Mouse (Mus musculus): ENCODE results near the gene Aifm2. TPM values are rescaled to one million over a fixed set of nuclear protein-coding genes. Genes with fewer than 3 reads are reported as not detected.
A peak's percentile ranks its signal among the peaks of the same experiment; 100 is the strongest.

Gene Aifm2
- polyA plus RNA-seq, 1 experiment = 12.0 TPM

- Histone ChIP-seq H3K27me3 (ENCODE audit: control insufficient read depth, insufficient read depth, low read length) (no peaks in the 10 kb centered on the region), H3K4me1 (ENCODE audit: control insufficient read depth, insufficient read depth, low read length) (no peaks in the 10 kb centered on the region), H3K4me3 (replicated peaks; ENCODE audit: insufficient read depth, low read depth, low read length) (no peak overlapping the region), H3K27ac (ENCODE audit: insufficient read depth, low read length) (no peak overlapping the region)
- DNase-seq = no peak
- TF ChIP-seq POLR2A (IDR thresholded peaks at IDR 0.05; ENCODE audit: borderline replicate concordance, insufficient read depth, low read length) (no peak), CTCF (IDR thresholded peaks at IDR 0.05; ENCODE audit: borderline replicate concordance, insufficient read depth, low read depth, low read length) (no peak)
- 17% methylated on average over 4 of the region's 4 CpGs for WGBS
These were observed 10.4 kb upstream of the Aifm2 start for GRCm38 (mm10) chr10:61704663-61705062.

- no peak overlapping the region for H3K27ac ChIP-seq (ENCODE audit: insufficient read depth, low read length)
- TF ChIP-seq CTCF (IDR thresholded peaks at IDR 0.05; ENCODE audit: borderline replicate concordance, insufficient read depth, low read depth, low read length) (no peak), POLR2A (IDR thresholded peaks at IDR 0.05; ENCODE audit: borderline replicate concordance, insufficient read depth, low read length) (no peak)
- 63% methylated on average over 6 of the region's 6 CpGs for WGBS
These were observed 8.4 kb upstream of the Aifm2 start for GRCm38 (mm10) chr10:61706412-61707375.

GRCm38 (mm10) chr10:61713601-61714000 lies 1.5 kb upstream of the Aifm2 start:
- TF ChIP-seq POLR2A (IDR thresholded peaks at IDR 0.05; ENCODE audit: borderline replicate concordance, insufficient read depth, low read length) = no peak
- no peak for TF ChIP-seq CTCF (IDR thresholded peaks at IDR 0.05; ENCODE audit: borderline replicate concordance, insufficient read depth, low read depth, low read length)
- peaks cover 3% of the 10 kb centered on the region; the same call in 1 of the 2 replicates for H3K4me1 ChIP-seq (ENCODE audit: control insufficient read depth, insufficient read depth, low read length)

More at GRCm38 (mm10) chr10:61706412-61707375, 8.4 kb upstream of the Aifm2 start:
- Histone ChIP-seq H3K4me3 (replicated peaks; ENCODE audit: insufficient read depth, low read depth, low read length) (no peak overlapping the region), H3K4me1 (ENCODE audit: control insufficient read depth, insufficient read depth, low read length) (no peaks in the 10 kb centered on the region), H3K27me3 (ENCODE audit: control insufficient read depth, insufficient read depth, low read length) (no peaks in the 10 kb centered on the region)
- DNase-seq = no peak

GRCm38 (mm10) chr10:61714146-61714545 lies 917 bp upstream of the Aifm2 start:
- TF ChIP-seq POLR2A (IDR thresholded peaks at IDR 0.05; ENCODE audit: borderline replicate concordance, insufficient read depth, low read length) = no peak
- no peak for TF ChIP-seq CTCF (IDR thresholded peaks at IDR 0.05; ENCODE audit: borderline replicate concordance, insufficient read depth, low read depth, low read length)
- no peak for DNase-seq
- H3K27ac ChIP-seq (ENCODE audit: insufficient read depth, low read length) = no peak overlapping the region
- H3K4me1 ChIP-seq (ENCODE audit: control insufficient read depth, insufficient read depth, low read length) = peaks cover 3% of the 10 kb centered on the region; the same call in 1 of the 2 replicates
- no peak overlapping the region for H3K4me3 ChIP-seq (replicated peaks; ENCODE audit: insufficient read depth, low read depth, low read length)
- no peaks in the 10 kb centered on the region for H3K27me3 ChIP-seq (ENCODE audit: control insufficient read depth, insufficient read depth, low read length)
- WGBS = 71% methylated on average over 4 of the region's 4 CpGs

More at GRCm38 (mm10) chr10:61713601-61714000, 1.5 kb upstream of the Aifm2 start:
- Histone ChIP-seq H3K27me3 (ENCODE audit: control insufficient read depth, insufficient read depth, low read length) (no peaks in the 10 kb centered on the region), H3K27ac (ENCODE audit: insufficient read depth, low read length) (no peak overlapping the region), H3K4me3 (replicated peaks; ENCODE audit: insufficient read depth, low read depth, low read length) (no peak overlapping the region)
- DNase-seq = no peak
- 87% methylated on average over 3 of the region's 3 CpGs for WGBS

- Histone ChIP-seq H3K4me1 (ENCODE audit: control insufficient read depth, insufficient read depth, low read length) (peaks cover 3% of the 10 kb centered on the region; the same call in 1 of the 2 replicates), H3K4me3 (replicated peaks; ENCODE audit: insufficient read depth, low read depth, low read length) (peak overlapping the region; percentile 75), H3K27me3 (ENCODE audit: control insufficient read depth, insufficient read depth, low read length) (no peaks in the 10 kb centered on the region), H3K27ac (ENCODE audit: insufficient read depth, low read length) (no peak overlapping the region)
- no peak for DNase-seq
- WGBS = 7% methylated on average over 11 of the region's 11 CpGs
- TF ChIP-seq CTCF (IDR thresholded peaks at IDR 0.05; ENCODE audit: borderline replicate concordance, insufficient read depth, low read depth, low read length) = no peak
- TF ChIP-seq POLR2A (IDR thresholded peaks at IDR 0.05; ENCODE audit: borderline replicate concordance, insufficient read depth, low read length) = no peak
These were observed 387 bp downstream of the Aifm2 start for GRCm38 (mm10) chr10:61715462-61715837.

- H3K27me3 ChIP-seq (ENCODE audit: control insufficient read depth, insufficient read depth, low read length) = no peaks in the 10 kb centered on the region
- H3K4me3 ChIP-seq (replicated peaks; ENCODE audit: insufficient read depth, low read depth, low read length) = no peak overlapping the region
- TF ChIP-seq POLR2A (IDR thresholded peaks at IDR 0.05; ENCODE audit: borderline replicate concordance, insufficient read depth, low read length) (no peak), CTCF (IDR thresholded peaks at IDR 0.05; ENCODE audit: borderline replicate concordance, insufficient read depth, low read depth, low read length) (no peak)
- peaks cover 3% of the 10 kb centered on the region; the same call in 1 of the 2 replicates for H3K4me1 ChIP-seq (ENCODE audit: control insufficient read depth, insufficient read depth, low read length)
- H3K27ac ChIP-seq (ENCODE audit: insufficient read depth, low read length) = no peak overlapping the region
- 76% methylated on average over 7 of the region's 7 CpGs for WGBS
- DNase-seq = no peak
These were observed 1.2 kb downstream of the Aifm2 start for GRCm38 (mm10) chr10:61715996-61716864.
